Mouse (Mus musculus) layer of hippocampus, postnatal 10 days (tissue): ENCODE measurements around the gene Trpm2. TPM values are rescaled to one million over a fixed set of nuclear protein-coding genes. Genes with fewer than 3 reads are reported as not detected.
"Not testable (repeated sequence)": the region's sequence is repeated elsewhere in the genome, so short reads cannot be mapped to it uniquely, and the experiment has no call there.

ENCODE experiments used
- DNase-seq, 2 experiments: peaks; one replicate each; pipeline ENCODE4 v3.0.0; 2021; ENCODE audit warnings: low spot score in 2 of 2
- long read RNA-seq: library from polyadenylated mRNA; stranded (forward); transcript quantifications from one replicate; pipeline ENCODE4 v2.0.0, GENCODE M21; 2023
- total RNA-seq, 2 experiments: library from RNA; stranded (reverse); gene quantifications; 2 replicates each; pipeline ENCODE4 v1.2.3; 2021

Trpm2 gene
- 10 to 100 TPM; 26.0 to 27.3 TPM for total RNA-seq
- long read RNA-seq, partial matches to known transcripts, result 0 of 1 reads
- long read RNA-seq, other reads (novel, unspliced or antisense), result 0 of 1 reads

- no peak for DNase-seq
Measured at GRCm38 (mm10) chr10:77970481-77970880, at the start of gene Trpm2. Trpm2 (minus strand) TSS chr10:77970563.

GRCm38 (mm10) chr10:78019984-78020383 is 49.6 kb upstream of the Trpm2 start:
- not testable (repeated sequence) for DNase-seq

GRCm38 (mm10) chr10:78019291-78019690 is 48.9 kb upstream of the Trpm2 start:
- no peak for DNase-seq

GRCm38 (mm10) chr10:78018797-78019203 is 48.4 kb upstream of the Trpm2 start:
- DNase-seq, result peak; percentile 78 to 83

- DNase-seq, result no peak
Measured at GRCm38 (mm10) chr10:78016366-78016765, 46.0 kb upstream of the Trpm2 start.

DNA sequence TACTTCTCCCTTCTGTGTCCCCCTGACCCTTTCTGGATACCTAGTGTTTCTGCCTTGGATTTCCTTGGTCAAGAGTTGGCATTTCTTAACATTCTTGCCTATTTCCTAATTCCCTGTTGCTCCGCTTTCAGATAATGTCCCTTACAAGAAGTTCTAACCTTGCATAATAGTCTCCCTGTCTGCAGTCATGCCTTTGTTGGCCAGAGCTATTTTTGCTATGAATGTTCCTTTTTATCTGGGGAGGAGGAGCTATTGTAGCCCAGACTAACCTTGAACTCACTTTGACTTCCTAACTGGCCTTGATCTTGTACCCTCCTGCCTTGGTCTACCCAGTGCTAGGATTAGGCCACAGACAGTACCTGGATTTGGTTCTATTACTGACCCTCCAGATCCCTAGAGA is 45.1 kb upstream of the Trpm2 start:
- no peak for DNase-seq

GRCm38 (mm10) chr10:78012661-78013495 is 42.5 kb upstream of the Trpm2 start:
- DNase-seq, result no peak

DNA sequence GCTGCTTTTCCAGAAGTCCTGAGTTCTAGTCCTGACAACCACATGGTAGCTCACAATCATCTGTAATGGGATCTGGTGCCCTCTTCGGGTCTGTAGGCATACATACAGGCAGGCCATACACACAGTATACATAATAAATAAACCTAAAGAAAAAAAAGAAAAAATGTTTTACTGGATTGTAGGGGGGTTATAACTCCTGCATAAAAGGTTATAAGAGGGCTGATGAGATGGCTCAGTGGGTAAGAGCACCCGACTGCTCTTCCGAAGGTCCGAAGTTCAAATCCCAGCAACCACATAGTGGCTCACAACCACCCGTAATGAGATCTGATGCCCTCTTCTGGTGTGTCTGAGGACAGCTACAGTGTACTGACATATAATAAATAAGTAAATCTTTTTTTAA is 40.8 kb upstream of the Trpm2 start:
- DNase-seq, result not testable (repeated sequence)

DNA sequence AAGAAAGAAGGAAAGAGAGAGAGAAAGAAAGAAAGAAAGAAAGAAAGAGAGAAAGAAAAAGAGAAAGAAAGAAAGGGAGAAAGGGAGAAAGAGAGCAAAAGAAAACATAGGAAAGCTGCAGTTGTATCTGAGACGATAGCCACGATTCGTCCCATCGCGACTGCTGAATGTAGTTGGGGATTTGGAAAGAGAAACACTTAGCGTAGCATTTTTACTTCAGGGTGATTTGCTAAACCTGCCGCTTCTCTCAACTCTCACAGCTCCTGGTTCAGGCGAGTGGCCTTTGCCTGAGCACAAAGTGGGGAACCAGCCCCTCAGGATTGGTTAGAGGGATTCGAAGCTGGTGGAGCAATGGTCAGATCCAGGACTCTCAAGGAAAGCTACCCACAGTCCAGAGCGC is 40.0 kb upstream of the Trpm2 start:
- DNase-seq, result no peak

DNA sequence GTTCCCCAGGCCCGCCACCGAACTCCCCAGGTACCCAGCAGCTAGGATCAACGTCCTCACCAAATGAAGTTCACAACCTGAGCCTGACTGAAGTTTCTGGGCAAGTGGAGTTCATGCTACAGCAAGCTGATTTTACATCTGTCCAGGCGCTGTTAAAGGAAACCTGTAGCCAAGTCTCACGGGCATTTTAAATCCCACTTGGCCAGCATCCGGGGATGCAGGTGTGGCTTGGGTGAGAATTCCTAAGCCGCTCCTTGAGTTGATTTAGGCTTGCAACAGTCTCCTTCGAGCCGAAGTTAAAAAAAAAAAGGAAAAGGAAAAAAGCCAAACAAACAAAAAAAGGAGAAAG is 39.6 kb upstream of the Trpm2 start, which contains the start of gene Pfkl:
Gene Pfkl, minus strand, starts transcription at position 139 of the 349 bp plus-strand sequence.
- no peak for DNase-seq

DNA sequence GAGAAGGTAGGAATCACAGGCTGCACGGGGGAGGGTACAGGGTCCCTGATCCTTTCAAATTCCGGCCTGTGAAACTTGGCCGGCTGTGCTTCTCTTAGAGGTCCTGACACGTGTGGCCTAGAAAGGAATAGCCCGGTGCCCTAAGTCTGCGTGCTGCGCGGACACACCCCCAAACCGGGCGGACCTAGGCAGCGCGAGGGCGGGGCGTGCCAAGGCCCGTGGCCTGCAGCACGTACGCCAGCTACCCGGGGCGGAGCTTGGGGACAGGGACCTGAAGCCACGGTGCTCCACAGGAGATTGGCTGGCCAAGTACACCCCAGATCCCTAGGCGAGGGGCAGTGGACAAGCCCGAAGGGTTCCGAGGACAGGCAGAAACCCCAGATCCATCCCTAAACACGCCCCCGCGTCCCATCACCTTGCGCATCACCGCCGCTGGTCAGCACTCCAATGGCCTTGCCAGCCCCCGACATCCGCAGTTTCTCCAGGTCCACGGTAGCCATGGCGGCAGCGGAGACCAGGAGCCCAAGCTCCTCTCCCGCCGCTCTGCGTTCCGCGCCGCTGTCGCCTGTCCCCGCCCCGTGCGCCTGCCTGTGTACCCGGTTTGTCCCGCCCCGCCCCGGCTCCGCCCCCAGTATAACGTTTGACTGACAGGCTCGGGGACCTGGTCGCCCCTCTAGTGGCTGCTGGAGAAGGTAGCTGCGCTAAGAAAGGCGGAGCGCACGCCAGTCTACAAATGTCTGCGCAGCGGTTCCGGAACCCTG is 39.0 kb upstream of the Trpm2 start:
- DNase-seq, result peak; percentile 90 to 94

- DNase-seq, result no peak
Measured at GRCm38 (mm10) chr10:78008169-78008568, 37.8 kb upstream of the Trpm2 start.

DNA sequence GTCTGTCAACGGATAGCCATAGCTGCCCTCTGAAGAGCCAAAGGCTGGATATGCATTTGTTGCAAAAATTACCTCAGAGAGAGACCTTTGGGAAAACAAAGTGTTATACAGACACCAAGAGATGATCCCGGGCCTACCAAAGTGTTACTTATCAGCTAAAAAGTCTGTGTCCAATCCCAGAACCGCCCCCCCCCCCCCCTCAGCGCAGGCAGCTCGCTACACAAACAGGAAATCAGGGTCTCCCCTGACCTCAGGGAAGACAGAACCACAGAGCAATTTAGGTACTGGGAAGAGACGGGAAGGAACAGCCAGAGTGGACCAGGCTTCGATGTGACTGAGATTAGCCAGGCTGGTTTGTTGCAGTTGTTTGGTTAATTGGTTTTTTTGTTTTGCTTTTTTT is 36.8 kb upstream of the Trpm2 start:
- no peak for DNase-seq

- no peak for DNase-seq
Measured at GRCm38 (mm10) chr10:78005791-78006438, 35.6 kb upstream of the Trpm2 start.

- DNase-seq, result no peak
Measured at GRCm38 (mm10) chr10:78004479-78005100, 34.2 kb upstream of the Trpm2 start.

GRCm38 (mm10) chr10:78002316-78002715 is 32.0 kb upstream of the Trpm2 start:
- DNase-seq, result no peak

DNA sequence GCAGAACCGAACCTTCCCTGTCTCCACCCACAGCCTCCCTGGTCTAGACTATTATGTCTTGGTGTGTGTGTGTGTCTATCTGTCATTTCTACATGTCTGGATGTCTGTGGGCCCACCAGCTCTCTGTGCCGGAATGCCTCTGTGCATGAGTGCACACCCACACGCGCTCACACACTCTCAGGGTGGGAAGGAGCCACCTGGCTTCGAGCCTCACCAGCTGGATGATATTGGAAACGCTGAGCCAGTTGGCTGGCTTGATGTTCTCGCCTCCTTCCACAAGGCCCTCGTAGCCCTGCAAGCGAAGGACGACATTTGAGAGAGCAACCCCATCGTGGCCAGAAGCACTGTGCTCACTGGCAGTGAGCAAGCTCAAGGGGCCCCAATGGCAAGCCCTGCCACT is 31.4 kb upstream of the Trpm2 start:
- DNase-seq, result peak; percentile 74 to 77

- no peak for DNase-seq
Measured at GRCm38 (mm10) chr10:78000200-78000599, 29.8 kb upstream of the Trpm2 start.

- DNase-seq, result no peak
Measured at GRCm38 (mm10) chr10:77995639-77996038, 25.3 kb upstream of the Trpm2 start.

- no peak for DNase-seq
Measured at GRCm38 (mm10) chr10:77985775-77986174, 15.4 kb upstream of the Trpm2 start.

- peak; percentile 80 to 86 for DNase-seq
Measured at GRCm38 (mm10) chr10:77984660-77985059, 14.3 kb upstream of the Trpm2 start.
